In the genomic region with DNA sequence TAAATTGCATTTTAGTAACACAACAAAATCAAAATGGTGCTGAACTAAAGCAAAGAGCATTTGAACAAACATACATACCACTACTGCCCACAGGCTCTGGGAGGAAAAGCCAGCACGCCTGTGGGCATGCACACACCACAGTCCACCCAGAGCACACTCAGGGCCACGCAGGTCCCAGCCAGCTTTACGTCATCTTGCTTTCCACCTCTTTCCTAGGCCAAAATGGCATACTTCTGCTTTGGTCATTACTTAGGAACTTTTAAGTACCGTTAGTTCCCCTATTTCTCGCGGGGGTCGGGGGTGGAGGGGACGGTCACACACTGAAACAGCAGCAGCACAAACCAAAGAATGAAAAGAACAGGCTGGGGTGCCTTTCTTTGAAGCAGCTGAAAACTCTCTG, we compare ENCODE assay signal across 9 mouse cellular contexts.
A peak's percentile ranks its signal among the peaks of the same experiment; 100 is the strongest.
DNase-seq lines count a peak whose midpoint lies in the region; ATAC-seq lines count a peak whose summit lies in the region.
"Had no signal": no experiment of that assay in that cellular context is flagged by ENCODE, and none has a peak within 500 bp of the region (broad histone marks: within the 10 kb centered on the region; RNA-seq: fewer than 3 reads in every experiment).

No protein-coding gene starts in this region.

- peaks cover 100% of the 10 kb centered on the region for H3K4me1 ChIP-seq in embryonic facial prominence, embryonic 10.5 days
- peaks cover 98% of the 10 kb centered on the region for H3K4me1 ChIP-seq in hindbrain, embryonic 10.5 days (replicated peaks)

- ATAC-seq in megakaryocyte, adult 5-6 weeks (ENCODE audit: poor library complexity, severe bottlenecking), result peak; percentile 82

- H3K36me3 ChIP-seq in embryonic facial prominence, embryonic 10.5 days (replicated peaks), result peaks cover 7% of the 10 kb centered on the region; the same call in 1 of the 2 replicates
- H3K36me3 ChIP-seq in hindbrain, embryonic 10.5 days, result peaks cover 2% of the 10 kb centered on the region; the same call in 1 of the 2 replicates

- H3K27ac ChIP-seq in embryonic facial prominence, embryonic 10.5 days (replicated peaks), result peak overlapping the region; percentile 92
- H3K27ac ChIP-seq in hindbrain, embryonic 10.5 days, result peak overlapping the region; percentile 82

- H3K9me3 ChIP-seq in embryonic facial prominence, embryonic 10.5 days, result no peaks in the 10 kb centered on the region
- H3K9me3 ChIP-seq in hindbrain, embryonic 10.5 days, result no peaks in the 10 kb centered on the region

- H3K27me3 ChIP-seq in embryonic facial prominence, embryonic 10.5 days (replicated peaks; ENCODE audit: low read depth, poor library complexity, severe bottlenecking), result no peaks in the 10 kb centered on the region
- H3K27me3 ChIP-seq in hindbrain, embryonic 10.5 days (ENCODE audit: insufficient read depth, poor library complexity, severe bottlenecking), result no peaks in the 10 kb centered on the region

- WGBS in embryonic facial prominence, embryonic 10.5 days, result 38% methylated on average over 8 of the region's 8 CpGs
- 52% methylated on average over 8 of the region's 8 CpGs for WGBS in hindbrain, embryonic 10.5 days

- H3K4me3 ChIP-seq in embryonic facial prominence, embryonic 10.5 days, result peak overlapping the region; percentile 59; the same call in 1 of the 2 replicates
- H3K4me3 ChIP-seq in hindbrain, embryonic 10.5 days, result 0 out of 2 replicates have a peak overlapping the region, but pooled peaks have one; percentile 5
- H3K4me3 ChIP-seq: erythroblast, embryonic 14.5 days had no signal

- peak; percentile 22 for DNase-seq in kidney, adult 11 months
- no peak for DNase-seq in kidney, adult 8-10 months
- DNase-seq in embryonic facial prominence, embryonic 10.5 days (ENCODE audit: low spot score), result no peak
- no peak for DNase-seq in hindbrain, embryonic 10.5 days (ENCODE audit: low spot score)
- DNase-seq in right cerebral cortex, postnatal 25 days, result no peak
- no peak for DNase-seq in frontal cortex, postnatal 10 days (ENCODE audit: low spot score in 2 of 2)
- no peak for DNase-seq in thymus, postnatal 14 days
